Mouse (Mus musculus) bone marrow, adult 2 months (tissue): ENCODE data around the gene Gm10490. TPM values are rescaled to one million over a fixed set of nuclear protein-coding genes. Genes with fewer than 3 reads are reported as not detected.
"Not testable (repeated sequence)": the region's sequence is repeated elsewhere in the genome, so short reads cannot be mapped to it uniquely, and the experiment has no call there.

Source experiments
- H3K27ac ChIP-seq: fragments of 200-500 bp; 2 replicates; pipeline ENCODE4 v1.5.1; 2012; ENCODE audit warnings: low read depth, mild to moderate bottlenecking, control low read depth, inconsistent platforms, low read length; ENCODE audit not compliant: control insufficient read depth, poor library complexity, insufficient read depth
- H3K4me1 ChIP-seq: fragments of 200-500 bp; 2 replicates; pipeline ENCODE4 v1.6.1; 2011; ENCODE audit warnings: low read length; ENCODE audit not compliant: control insufficient read depth, insufficient read depth
- H3K4me3 ChIP-seq: fragments of 200-500 bp; replicated peaks from 2 replicates; pipeline ENCODE3; 2011; ENCODE audit warnings: mild to moderate bottlenecking, low read depth, low read length, control low read depth; ENCODE audit not compliant: control insufficient read depth
- CTCF ChIP-seq: fragments of 200-500 bp; IDR thresholded peaks from 2 replicates; pipeline ENCODE4 v1.5.1; 2011; ENCODE audit warnings: low read length, control low read depth; ENCODE audit not compliant: control insufficient read depth, insufficient read depth
- POLR2A ChIP-seq: fragments of 200-500 bp; IDR thresholded peaks from 2 replicates; pipeline ENCODE4 v1.6.1; 2011; ENCODE audit warnings: low read depth, mild to moderate bottlenecking, control low read depth, low read length, borderline replicate concordance; ENCODE audit not compliant: control insufficient read depth
- WGBS: fragments of 180-500 bp; shearing (Covaris S2); methylation state at CpG from one replicate; pipeline ENCODE4 v1.1.7; 2018; 5-methylcytosine and 5-hydroxymethylcytosine counted together
- polyA plus RNA-seq: library from polyadenylated mRNA; stranded (reverse); fragments of >200 nt; gene quantifications from 2 replicates; pipeline ENCODE4 v1.2.4, GENCODE M21; 2011; ENCODE audit warnings: low replicate concordance; ENCODE audit not compliant: missing spikeins, insufficient read depth, insufficient read length

Gene Gm10490
- not detected in 2 replicates for polyA plus RNA-seq

- 87% methylated on average over 4 of the region's 4 CpGs for WGBS
- H3K4me3 ChIP-seq, H3K4me1 ChIP-seq, H3K27ac ChIP-seq: not testable (repeated sequence)
Measured at GRCm38 (mm10) chrX:7909242-7909641, at the start of gene Gm10490. Gene Gm10490 (plus strand): TSS chrX:7909542.

- Histone ChIP-seq H3K27ac (no peak overlapping the region), H3K4me1 (peaks cover 1% of the 10 kb centered on the region; the same call in 1 of the 2 replicates), H3K4me3 (no peak overlapping the region)
- TF ChIP-seq CTCF = no peak
- TF ChIP-seq POLR2A = no peak
- WGBS = 81% methylated on average over 1 of the region's 1 CpGs
Measured at GRCm38 (mm10) chrX:7863181-7863580, 46.2 kb upstream of the Gm10490 start.

GRCm38 (mm10) chrX:7864551-7864950 lies 44.8 kb upstream of the Gm10490 start:
- Histone ChIP-seq H3K27ac (no peak overlapping the region; the same call in 1 of the 2 replicates), H3K4me1 (peaks cover 1% of the 10 kb centered on the region; the same call in 1 of the 2 replicates), H3K4me3 (no peak overlapping the region)
- WGBS = 34% methylated on average over 3 of the region's 3 CpGs
- TF ChIP-seq CTCF (no peak), POLR2A (no peak)

GRCm38 (mm10) chrX:7865343-7865742 lies 44.0 kb upstream of the Gm10490 start:
- peaks cover 1% of the 10 kb centered on the region; the same call in 1 of the 2 replicates for H3K4me1 ChIP-seq
- peak overlapping the region; percentile 51 for H3K27ac ChIP-seq
- H3K4me3 ChIP-seq = no peak overlapping the region
- 40% methylated on average over 2 of the region's 2 CpGs for WGBS
- TF ChIP-seq CTCF (no peak), POLR2A (no peak)

DNA sequence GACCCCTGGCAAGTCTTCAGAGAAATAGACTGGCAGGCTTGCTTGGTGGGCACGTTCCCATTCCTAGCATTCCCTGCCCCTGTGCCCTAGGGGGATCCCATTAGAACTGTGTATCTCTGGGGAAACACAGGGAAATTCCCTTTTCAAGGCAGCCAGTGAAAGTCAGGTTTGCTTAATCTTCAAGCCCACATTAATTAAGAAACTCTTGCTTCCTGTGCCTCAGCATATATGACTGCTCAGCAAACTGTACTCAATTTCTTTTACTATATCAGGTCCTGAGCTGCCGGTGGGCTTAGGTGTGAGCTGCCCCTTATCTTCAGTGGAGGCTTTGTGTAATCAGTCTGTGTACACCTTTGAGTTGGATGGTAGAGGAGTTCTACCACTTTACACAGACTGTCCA lies 43.6 kb upstream of the Gm10490 start:
- Histone ChIP-seq H3K4me3 (no peak overlapping the region), H3K4me1 (peaks cover 1% of the 10 kb centered on the region; the same call in 1 of the 2 replicates), H3K27ac (peak overlapping the region; percentile 51; the same call in 1 of the 2 replicates)
- no peak for TF ChIP-seq POLR2A
- 20% methylated on average over 2 of the region's 2 CpGs for WGBS

DNA sequence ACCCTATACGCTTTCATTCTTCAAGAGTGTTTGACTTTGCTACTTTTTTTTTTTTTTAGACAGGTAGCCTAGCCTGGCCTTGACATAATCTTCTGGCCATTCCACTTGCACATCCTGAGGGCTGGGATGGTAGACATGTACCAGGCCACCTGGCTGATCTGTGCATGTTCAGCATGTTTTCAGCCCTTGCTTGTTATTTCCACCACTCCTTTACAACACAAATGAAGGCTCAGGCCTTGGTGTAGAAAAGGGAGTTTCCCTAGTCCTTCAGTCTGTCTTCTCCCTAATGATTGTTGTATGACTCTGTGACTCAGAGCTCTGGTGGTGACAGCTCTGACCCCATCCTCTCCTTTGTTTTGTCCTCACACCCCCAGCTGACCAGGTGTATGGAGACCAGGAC lies 42.2 kb upstream of the Gm10490 start:
- Histone ChIP-seq H3K4me1 (peaks cover 1% of the 10 kb centered on the region; the same call in 1 of the 2 replicates), H3K4me3 (no peak overlapping the region), H3K27ac (no peak overlapping the region)
- no peak for TF ChIP-seq CTCF
- 86% methylated on average over 1 of the region's 1 CpGs for WGBS

- Histone ChIP-seq H3K27ac (no peak overlapping the region), H3K4me3 (no peak overlapping the region), H3K4me1 (peaks cover 1% of the 10 kb centered on the region; the same call in 1 of the 2 replicates)
- no peak for TF ChIP-seq CTCF
- WGBS = 34% methylated on average over 2 of the region's 2 CpGs
Measured at GRCm38 (mm10) chrX:7868506-7868905, 40.8 kb upstream of the Gm10490 start.

- WGBS = 88% methylated on average over 3 of the region's 3 CpGs
- Histone ChIP-seq H3K4me3 (no peak overlapping the region), H3K27ac (no peak overlapping the region), H3K4me1 (peaks cover 1% of the 10 kb centered on the region; the same call in 1 of the 2 replicates)
- TF ChIP-seq POLR2A (no peak), CTCF (no peak)
Measured at GRCm38 (mm10) chrX:7869826-7870225, 39.5 kb upstream of the Gm10490 start.

GRCm38 (mm10) chrX:7878007-7878419 lies 31.3 kb upstream of the Gm10490 start, which contains the start of gene Pim2:
Gene Pim2 (plus strand): TSS chrX:7878262.
- H3K4me1 ChIP-seq = no peaks in the 10 kb centered on the region
- WGBS = 19% methylated on average over 26 of the region's 38 CpGs
- TF ChIP-seq POLR2A (peak; percentile 64; the same call in 1 of the 2 replicates), CTCF (no peak)
- peak within 1 kb of the TSS; percentile 87 for H3K4me3 ChIP-seq
- H3K27ac ChIP-seq = peak within 1 kb of the TSS; percentile 51
